Mouse (Mus musculus): ENCODE measurements around the gene Epha5.

Epha5 gene

GRCm38 (mm10) chr5:84417062-84417879 is at the start of gene Epha5:
Gene Epha5 (minus strand): TSS chr5:84417382.
- WGBS, result under 1% methylated on average over 55 of the region's 67 CpGs

GRCm38 (mm10) chr5:84456216-84456615 is 39.0 kb upstream of the Epha5 start:
- 62% methylated on average over 3 of the region's 3 CpGs for WGBS

GRCm38 (mm10) chr5:84454641-84455040 is 37.5 kb upstream of the Epha5 start:
- 44% methylated on average over 4 of the region's 4 CpGs for WGBS

- 71% methylated on average over 2 of the region's 2 CpGs for WGBS
These were observed 36.7 kb upstream of the Epha5 start for GRCm38 (mm10) chr5:84453839-84454238.

GRCm38 (mm10) chr5:84440232-84440631 is 23.1 kb upstream of the Epha5 start:
- WGBS, result 50% methylated on average over 2 of the region's 2 CpGs

GRCm38 (mm10) chr5:84415961-84416821 is 991 bp downstream of the Epha5 start:
- WGBS, result under 1% methylated on average over 45 of the region's 45 CpGs

GRCm38 (mm10) chr5:84414931-84415431 is 2.2 kb downstream of the Epha5 start:
- whole genome bisulfite sequencing, result 8% methylated on average over 8 of the region's 8 CpGs

GRCm38 (mm10) chr5:84413026-84413425 is 4.2 kb downstream of the Epha5 start:
- 36% methylated on average over 1 of the region's 1 CpGs for WGBS

GRCm38 (mm10) chr5:84408370-84408769 is 8.8 kb downstream of the Epha5 start:
- 53% methylated on average over 2 of the region's 2 CpGs for WGBS

GRCm38 (mm10) chr5:84397085-84397484 is 20.1 kb downstream of the Epha5 start:
- WGBS, result 57% methylated on average over 1 of the region's 1 CpGs

GRCm38 (mm10) chr5:84365334-84365733 is 51.8 kb downstream of the Epha5 start:
- 49% methylated on average over 5 of the region's 5 CpGs for WGBS

GRCm38 (mm10) chr5:84359430-84359829 is 57.8 kb downstream of the Epha5 start:
- WGBS, result 58% methylated on average over 3 of the region's 3 CpGs

- WGBS, result 76% methylated on average over 5 of the region's 5 CpGs
These were observed 64.1 kb downstream of the Epha5 start for GRCm38 (mm10) chr5:84353069-84353468.

GRCm38 (mm10) chr5:84346728-84347499 is 70.3 kb downstream of the Epha5 start:
- 81% methylated on average over 2 of the region's 2 CpGs for WGBS

- WGBS, result 55% methylated on average over 3 of the region's 3 CpGs
These were observed 81.2 kb downstream of the Epha5 start for GRCm38 (mm10) chr5:84335834-84336465.

- 60% methylated on average over 6 of the region's 6 CpGs for WGBS
These were observed 82.7 kb downstream of the Epha5 start for GRCm38 (mm10) chr5:84334481-84334880.

GRCm38 (mm10) chr5:84331631-84332030 is 85.6 kb downstream of the Epha5 start:
- WGBS, result 60% methylated on average over 1 of the region's 1 CpGs

GRCm38 (mm10) chr5:84320553-84320952 is 96.6 kb downstream of the Epha5 start:
- 67% methylated on average over 1 of the region's 1 CpGs for WGBS

- WGBS, result 45% methylated on average over 4 of the region's 4 CpGs
These were observed 97.0 kb downstream of the Epha5 start for GRCm38 (mm10) chr5:84320138-84320537.

GRCm38 (mm10) chr5:84318814-84319340 is 98.3 kb downstream of the Epha5 start:
- WGBS, result 51% methylated on average over 8 of the region's 8 CpGs

- 44% methylated on average over 4 of the region's 4 CpGs for WGBS
These were observed 99.3 kb downstream of the Epha5 start for GRCm38 (mm10) chr5:84317839-84318238.

Measured in cerebral cortex, adult 2 months (tissue).